Mouse (Mus musculus): ENCODE measurements around the gene Slc11a2.

DNA sequence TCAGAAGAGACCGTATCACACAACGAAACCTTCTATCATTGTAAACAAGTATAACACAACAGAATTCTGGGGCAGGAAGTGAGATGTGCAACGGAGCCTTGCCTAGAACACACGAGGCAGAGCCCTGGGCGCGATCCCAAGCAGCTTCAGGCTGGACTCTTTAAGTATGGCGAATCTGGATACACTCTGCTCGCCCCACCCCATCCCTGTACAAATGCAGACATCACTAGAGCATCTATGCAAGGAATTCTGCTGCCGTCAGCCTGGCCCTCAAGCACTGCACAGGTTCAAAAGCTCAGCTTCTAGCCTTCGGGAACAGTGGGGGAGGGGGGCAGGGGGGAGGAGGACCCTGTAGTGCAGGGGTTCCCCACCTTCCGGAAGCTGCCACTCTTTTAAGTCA, 31.9 kb downstream of the Slc11a2 start:
- no peak for TF ChIP-seq CHD2 (IDR thresholded peaks at IDR 0.05; ENCODE audit: low read depth, low read length)
- TF ChIP-seq ZC3H11A (IDR thresholded peaks at IDR 0.05; ENCODE audit: borderline replicate concordance, low read depth, low read length): no peak
- TF ChIP-seq MAFK (IDR thresholded peaks at IDR 0.05; ENCODE audit: insufficient read depth, low read depth, low read length): no peak
- no peak for TF ChIP-seq HCFC1 (IDR thresholded peaks at IDR 0.05; ENCODE audit: borderline replicate concordance, insufficient read depth, low read length)
